Mouse (Mus musculus): ENCODE measurements around the gene Suv39h2. TPM values are rescaled to one million over a fixed set of nuclear protein-coding genes. Genes with fewer than 3 reads are reported as not detected.

The Suv39h2 gene
- 1 to 10 TPM; 2.8 to 4.1 (median 3.6) TPM for total RNA-seq (2022)

GRCm38 (mm10) chr2:3474861-3475283 is at the start of gene Suv39h2:
Gene Suv39h2 (minus strand): TSS chr2:3475031.
- peak; percentile 87 to 92 for DNase-seq (ENCODE audit: low spot score in 2 of 2)

- DNase-seq (ENCODE audit: low spot score in 2 of 2) = no peak
Observed at GRCm38 (mm10) chr2:3522558-3522957, 47.7 kb upstream of the Suv39h2 start.

GRCm38 (mm10) chr2:3512552-3513454 is 38.0 kb upstream of the Suv39h2 start, which contains the start of the genes Gm45902, Hspa14 and Cdnf:
Gene Gm45902 (minus strand): TSS chr2:3512790.
Gene Hspa14 (minus strand): TSS chr2:3512814.
Gene Cdnf (plus strand): TSS chr2:3513030.
- peak; percentile 94 to 99 for DNase-seq (ENCODE audit: low spot score in 2 of 2)

GRCm38 (mm10) chr2:3512076-3512475 is 37.2 kb upstream of the Suv39h2 start:
- peak in 1 of 2 experiments; percentile 38 for DNase-seq (ENCODE audit: low spot score in 2 of 2)

DNA sequence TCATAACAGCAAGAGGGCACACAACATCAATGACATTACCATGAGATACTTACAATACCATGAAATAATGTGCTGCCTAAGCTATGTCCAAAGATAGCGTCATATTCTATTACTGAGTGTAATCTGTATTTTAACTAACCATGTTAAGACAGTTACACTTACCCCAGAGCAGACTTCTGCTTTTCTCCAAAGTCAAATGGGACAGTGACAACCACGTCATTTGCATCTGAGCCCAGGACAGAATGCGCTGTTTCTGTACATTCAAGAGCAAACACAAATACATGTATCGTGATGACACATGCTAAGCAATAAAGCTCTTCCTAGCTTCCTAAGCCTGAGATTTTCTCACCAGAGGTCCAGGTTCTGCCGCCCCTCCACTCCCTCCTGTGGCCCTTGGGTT is 26.1 kb upstream of the Suv39h2 start:
- no peak for DNase-seq (ENCODE audit: low spot score in 2 of 2)

DNA sequence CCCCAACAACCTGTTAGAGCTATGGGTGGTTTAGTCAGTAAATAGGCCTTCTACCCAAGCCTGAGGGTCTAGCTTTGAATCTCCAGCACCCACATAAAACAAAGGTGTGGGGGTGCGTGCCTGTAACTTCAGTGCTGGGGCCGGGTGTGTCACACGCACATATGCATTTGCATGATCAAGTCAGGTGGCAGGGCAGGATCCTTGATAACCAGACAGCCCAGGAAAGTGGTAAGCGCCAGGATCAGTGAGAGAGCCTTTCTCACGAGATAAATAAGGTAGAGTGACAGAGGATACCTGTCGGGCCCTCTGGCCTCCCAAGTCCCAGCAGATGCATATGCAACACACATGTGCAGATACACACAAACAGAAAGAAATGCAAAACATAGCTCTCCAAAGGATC is 24.7 kb upstream of the Suv39h2 start:
- DNase-seq (ENCODE audit: low spot score in 2 of 2) = no peak

- DNase-seq (ENCODE audit: low spot score in 2 of 2) = no peak
Observed at GRCm38 (mm10) chr2:3493833-3494409, 19.1 kb upstream of the Suv39h2 start.

- DNase-seq (ENCODE audit: low spot score in 2 of 2) = no peak
Observed at GRCm38 (mm10) chr2:3489816-3490215, 15.0 kb upstream of the Suv39h2 start.

GRCm38 (mm10) chr2:3480239-3480638 is 5.4 kb upstream of the Suv39h2 start:
- no peak for DNase-seq (ENCODE audit: low spot score in 2 of 2)

DNA sequence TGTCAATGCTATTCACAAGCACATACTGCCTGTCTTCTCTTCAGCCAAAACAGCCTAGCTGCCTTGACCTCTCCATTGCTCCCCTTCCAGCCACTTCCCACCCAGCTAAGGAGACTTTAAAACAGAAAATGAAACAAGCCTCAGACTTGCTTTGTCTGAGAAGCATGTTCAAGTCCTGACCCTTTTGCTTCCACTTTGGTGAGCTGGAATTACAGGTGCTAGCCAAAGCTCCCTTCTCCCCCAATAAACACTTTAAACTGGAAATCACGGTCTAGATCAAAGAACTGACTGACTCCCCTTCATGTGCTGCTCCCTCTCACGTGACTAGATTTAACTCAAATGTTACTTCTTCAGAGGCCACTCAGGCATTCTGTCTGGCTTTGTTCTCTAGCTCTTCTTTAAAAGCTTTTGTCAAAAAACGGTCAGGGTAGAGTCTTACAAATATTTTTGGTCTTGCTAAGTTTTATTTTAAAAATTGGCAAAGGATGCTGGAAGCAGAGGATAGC is 968 bp upstream of the Suv39h2 start:
- no peak for DNase-seq (ENCODE audit: low spot score in 2 of 2)

GRCm38 (mm10) chr2:3474361-3474805 is 448 bp downstream of the Suv39h2 start:
- DNase-seq (ENCODE audit: low spot score in 2 of 2) = peak; percentile 36 to 39

- DNase-seq (ENCODE audit: low spot score in 2 of 2) = no peak
Observed at GRCm38 (mm10) chr2:3473891-3474290, 940 bp downstream of the Suv39h2 start.

DNA sequence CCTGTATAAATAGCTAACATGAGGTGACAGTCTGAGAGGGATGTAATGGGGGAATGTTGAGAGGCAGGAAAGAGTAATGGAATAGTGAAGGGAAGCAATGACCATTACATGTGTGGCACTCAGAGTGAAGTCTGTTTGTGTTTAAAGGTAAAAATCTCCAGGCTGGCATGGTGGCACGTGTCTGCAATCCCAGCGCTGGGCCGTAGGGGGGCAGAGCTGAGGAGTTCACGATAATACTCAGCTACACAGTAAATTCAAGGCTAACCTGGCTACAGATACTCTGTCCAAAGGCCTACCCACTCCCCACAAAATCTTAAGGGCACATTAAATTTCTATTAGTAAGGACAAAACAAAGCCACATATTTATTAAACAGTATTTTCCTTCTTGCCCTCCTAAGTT is 18.2 kb downstream of the Suv39h2 start:
- DNase-seq (ENCODE audit: low spot score in 2 of 2) = no peak

DNA sequence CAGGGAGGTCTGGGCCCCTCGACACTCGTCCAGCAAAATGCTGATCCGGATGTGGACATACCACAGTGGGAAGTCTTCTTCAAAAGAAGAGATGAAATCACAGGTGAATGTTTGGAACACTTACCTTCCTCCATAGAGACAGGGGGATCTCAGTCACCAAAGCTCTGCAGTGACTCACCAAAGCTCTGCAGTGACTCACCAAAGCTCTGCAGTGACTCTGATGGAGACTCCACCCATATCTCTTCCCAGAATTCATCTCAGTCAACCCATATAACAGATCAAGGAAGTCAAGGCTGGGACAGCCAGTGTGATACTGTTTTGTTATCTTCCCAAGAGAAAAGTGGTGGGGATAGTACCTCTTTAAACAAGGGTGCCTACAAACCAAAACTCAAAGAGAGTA is 21.7 kb downstream of the Suv39h2 start:
- DNase-seq (ENCODE audit: low spot score in 2 of 2) = no peak

DNA sequence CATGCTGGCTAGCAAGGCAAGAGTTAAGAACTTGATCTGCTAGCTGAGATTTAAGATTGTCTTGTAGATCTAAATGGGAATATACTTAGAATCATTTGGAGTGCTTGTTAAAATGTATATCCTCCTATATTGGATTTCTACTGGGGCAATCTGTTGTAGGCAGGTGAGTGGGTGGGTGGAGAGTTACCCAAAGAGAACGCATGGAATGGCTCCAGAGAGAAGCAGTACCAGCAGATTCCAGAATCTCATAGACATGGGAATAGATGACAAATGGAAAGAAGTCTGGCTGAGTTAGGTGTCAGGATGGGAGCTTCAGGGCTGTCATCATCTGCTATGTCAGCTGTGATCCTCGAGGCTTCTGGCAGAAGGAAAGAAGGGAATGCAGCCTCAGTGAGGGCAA is 25.4 kb downstream of the Suv39h2 start:
- peak in 1 of 2 experiments; percentile 55 for DNase-seq (ENCODE audit: low spot score in 2 of 2)

DNA sequence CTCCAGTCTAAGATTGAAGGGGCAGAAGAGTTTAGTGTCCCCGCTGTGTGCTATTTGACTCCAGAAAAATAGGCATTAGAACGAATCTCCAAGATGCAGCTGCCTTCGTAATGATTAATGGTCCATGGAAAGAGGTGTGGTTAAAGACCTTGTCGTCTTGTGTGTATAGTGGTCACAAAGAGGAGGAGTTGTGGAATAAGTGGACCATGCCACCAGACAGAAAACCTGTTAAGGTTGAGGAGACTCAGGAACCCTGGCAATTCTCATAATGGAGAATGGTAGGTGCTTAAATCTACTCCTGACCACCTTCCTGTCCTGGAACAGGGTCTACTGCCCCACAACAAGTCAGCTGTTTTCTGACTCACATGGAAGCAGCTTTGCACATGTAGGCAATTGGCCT is 28.8 kb downstream of the Suv39h2 start:
- DNase-seq (ENCODE audit: low spot score in 2 of 2) = no peak

DNA sequence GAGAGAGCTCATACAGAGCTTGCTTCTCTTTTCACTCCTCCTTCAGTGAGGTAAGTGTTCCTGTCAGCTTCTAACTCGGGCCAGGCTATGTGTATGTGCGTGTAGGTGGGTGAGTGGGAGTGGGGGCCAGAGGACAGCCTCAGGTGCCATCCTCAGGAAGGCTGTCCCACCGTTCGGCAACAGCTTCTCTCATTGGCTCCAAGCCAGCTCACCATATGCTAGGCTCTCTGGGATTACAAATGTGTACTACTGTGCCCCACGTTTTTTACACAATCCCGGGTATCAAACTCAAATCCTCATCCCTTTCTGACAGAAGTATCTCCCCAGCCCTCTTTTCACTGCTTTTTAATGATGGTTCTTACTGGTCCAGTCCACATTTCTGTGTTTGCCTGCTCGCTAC is 30.6 kb downstream of the Suv39h2 start:
- DNase-seq (ENCODE audit: low spot score in 2 of 2) = no peak

DNA sequence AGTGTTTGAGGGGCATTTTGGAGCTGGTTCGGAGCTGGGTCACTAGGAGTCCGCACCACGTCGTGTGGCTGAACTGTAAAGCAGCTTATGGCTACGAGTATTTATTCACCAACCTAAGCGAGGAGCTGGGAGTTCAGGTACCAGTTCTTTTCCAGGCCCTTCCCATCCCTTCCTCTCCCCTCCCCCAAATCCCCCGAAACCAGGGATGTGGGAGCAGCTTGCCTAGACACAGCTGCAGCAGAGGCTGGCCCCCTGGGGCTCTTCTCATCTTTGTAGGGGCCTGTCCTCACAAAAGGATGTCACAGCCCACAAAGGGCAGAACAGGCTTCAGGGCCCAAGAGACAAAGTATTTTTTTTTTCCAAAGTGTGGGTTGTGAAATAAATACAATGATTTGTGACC is 36.9 kb downstream of the Suv39h2 start:
- no peak for DNase-seq (ENCODE audit: low spot score in 2 of 2)

- DNase-seq (ENCODE audit: low spot score in 2 of 2) = no peak
Observed at GRCm38 (mm10) chr2:3435369-3436061, 39.3 kb downstream of the Suv39h2 start.

DNA sequence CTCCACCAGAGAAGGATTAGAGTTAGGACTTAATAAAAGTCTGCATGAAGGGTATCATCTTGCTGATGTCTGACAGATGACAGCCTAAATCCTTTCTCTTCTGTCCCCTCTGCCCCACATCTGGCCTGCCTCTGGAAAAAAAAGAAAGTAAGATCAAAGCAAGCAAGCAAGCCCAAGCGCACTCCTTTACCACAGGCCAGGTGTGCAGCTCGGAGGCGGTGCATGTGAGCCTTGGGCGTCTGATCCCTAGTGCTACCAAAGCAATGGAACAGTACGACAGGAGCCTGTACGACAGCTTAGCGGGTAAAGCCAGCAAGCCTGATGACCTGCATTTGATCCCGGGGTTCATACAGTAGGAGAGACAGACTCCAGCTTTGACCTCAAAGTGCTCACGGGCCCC is 43.9 kb downstream of the Suv39h2 start:
- DNase-seq (ENCODE audit: low spot score in 2 of 2) = no peak

GRCm38 (mm10) chr2:3424579-3424910 is 50.3 kb downstream of the Suv39h2 start:
- DNase-seq (ENCODE audit: low spot score in 2 of 2) = no peak

Measured in left cerebral cortex, adult 8-10 months (tissue).